Mouse (Mus musculus) heart, adult 9 months (tissue): ENCODE data around the gene Spata7.
"Not testable (repeated sequence)": the region's sequence is repeated elsewhere in the genome, so short reads cannot be mapped to it uniquely, and the experiment has no call there.

Source experiments
- DNase-seq, 2 experiments: peaks; one replicate each; pipeline ENCODE4 v3.0.0; 2022; ENCODE audit warnings: low spot score in 2 of 2

The Spata7 gene

DNA sequence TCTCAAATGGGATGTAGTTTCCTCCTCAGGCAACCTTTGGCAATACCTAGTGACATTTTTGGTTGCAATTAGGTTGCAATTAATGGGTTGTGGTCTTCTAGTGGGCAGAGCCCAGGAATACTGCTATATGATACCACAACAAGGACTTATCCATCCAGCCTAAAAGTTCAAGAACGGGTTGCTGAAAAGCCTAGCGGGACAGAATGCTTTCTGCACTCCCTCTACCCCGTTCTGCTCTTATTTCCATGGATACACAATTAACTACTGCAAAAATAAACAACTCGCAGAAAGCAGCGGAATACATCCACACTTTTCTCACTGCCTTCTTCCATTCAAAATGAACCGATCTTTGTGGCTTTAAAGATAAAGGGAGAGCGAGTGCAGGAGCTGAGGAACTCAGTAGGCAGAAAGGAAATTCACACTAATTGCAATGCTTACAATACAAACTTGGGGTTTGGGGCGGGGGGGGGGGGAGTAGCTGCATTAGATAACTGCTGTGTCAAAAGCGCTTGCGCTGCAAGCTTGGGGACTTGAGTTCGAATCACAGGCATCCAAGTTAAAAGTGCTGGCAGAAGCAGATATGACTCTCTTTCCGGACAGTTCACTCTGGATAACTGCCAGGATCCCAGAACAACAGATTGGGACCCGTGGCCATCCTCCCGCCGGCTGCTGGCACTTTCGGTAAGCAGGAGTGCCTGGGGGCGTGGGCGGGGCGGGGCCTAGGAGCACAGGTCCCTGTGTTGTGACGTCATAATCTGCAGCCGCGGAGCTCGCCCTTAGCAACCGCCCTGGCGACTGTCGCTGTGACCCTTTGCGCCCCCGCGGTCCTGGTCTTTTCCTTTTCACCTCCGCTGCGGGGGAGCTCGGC is at the start of gene Spata7:
TSS of gene Spata7 (plus strand) at position 766 of the 868 bp plus-strand sequence.
- peak; percentile 79 for DNase-seq

DNA sequence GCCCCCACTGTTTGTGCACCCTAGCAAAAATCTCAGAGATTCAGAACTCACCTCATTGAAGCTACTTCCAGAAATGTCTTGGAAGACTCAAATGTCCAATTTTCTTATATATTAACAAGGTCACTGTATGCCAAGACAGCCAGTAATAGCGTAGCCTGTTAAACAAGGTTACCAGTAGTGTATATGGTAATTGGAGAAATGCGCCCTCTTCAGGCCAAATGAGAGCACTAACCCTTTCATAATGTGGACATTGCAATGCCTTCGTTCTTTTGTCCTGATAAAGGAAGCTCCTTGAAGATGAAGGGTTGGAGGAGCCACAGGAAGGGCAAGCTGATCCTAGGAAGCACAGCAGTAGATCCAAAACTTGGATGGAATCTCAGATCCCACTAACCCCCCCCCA is 42.7 kb upstream of the Spata7 start:
- DNase-seq, result no peak

DNA sequence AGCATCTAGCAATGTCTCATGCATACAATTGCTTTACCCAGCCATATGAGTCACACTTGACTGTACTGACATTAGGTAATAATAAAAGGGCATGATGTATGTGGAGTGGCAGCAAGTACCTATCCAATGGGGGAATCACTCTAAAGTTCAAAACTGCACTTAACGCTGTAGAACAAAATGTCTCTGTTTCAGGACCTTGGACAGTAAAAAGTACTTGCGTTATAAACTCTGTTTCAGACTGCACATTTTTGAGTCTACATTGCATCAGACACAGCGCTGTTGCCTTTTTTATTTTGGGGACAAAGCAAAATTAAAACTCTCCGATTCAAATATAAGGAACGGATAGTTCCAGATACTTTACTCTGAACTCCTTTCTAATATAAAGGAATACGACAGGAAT is 39.4 kb upstream of the Spata7 start:
- no peak for DNase-seq

DNA sequence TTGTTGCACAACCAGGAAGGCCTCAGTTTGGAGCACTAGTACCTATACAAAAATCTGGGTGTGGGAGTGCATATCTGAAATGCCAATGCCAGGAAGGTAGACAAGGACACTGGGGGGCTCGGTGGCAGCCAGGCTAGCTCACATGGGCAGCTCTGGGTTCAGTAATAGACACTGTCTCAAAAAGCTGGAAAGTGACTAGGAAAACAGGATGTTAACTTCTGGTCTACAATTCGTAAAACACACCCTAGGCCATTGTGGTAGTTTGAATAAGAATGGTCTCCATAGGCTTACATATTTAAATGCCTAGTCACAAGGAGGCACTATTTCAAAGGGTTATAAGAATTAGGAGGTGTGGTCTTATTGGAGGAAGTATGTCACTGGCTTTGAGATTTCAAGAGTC is 36.9 kb upstream of the Spata7 start:
- no peak for DNase-seq

DNA sequence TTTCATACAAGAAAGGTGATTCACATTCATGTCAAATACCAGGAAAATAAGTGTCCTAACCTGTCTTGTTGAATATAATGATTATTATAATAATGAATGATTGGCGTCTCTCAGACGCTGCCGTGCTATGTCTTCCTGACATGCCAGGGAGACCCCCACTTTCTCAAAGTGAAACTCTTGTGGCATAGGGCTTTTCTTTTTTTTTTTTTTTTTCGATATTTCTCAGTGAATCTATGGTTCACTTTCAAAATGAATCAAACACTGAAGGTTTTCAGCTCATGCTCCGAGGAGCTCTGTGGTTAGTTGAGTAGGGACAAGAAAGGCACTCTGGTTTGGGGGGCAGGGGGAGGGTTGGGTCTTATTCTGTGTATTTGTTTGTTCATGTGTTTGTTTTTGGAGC is 27.1 kb upstream of the Spata7 start:
- DNase-seq, result no peak

DNA sequence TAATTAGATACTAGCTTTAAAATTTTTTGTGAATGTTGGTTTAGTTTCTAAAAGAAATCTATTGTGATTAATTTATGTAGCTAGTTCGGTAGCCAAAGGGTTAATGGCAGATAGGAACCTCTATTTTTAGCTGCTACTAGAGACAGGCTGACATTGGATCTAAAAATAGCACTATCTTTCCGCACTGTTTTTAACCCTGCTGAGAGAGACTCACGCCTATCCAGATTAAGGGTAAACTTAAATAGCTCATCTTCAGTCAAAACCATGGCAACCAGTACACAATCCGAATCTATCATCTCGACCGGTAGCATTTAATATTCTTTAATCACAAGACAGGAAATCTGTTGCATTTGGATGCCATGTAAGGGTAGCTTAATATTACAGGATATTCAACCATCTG is 25.8 kb upstream of the Spata7 start:
- DNase-seq, result peak in 1 of 2 experiments; percentile 7

DNA sequence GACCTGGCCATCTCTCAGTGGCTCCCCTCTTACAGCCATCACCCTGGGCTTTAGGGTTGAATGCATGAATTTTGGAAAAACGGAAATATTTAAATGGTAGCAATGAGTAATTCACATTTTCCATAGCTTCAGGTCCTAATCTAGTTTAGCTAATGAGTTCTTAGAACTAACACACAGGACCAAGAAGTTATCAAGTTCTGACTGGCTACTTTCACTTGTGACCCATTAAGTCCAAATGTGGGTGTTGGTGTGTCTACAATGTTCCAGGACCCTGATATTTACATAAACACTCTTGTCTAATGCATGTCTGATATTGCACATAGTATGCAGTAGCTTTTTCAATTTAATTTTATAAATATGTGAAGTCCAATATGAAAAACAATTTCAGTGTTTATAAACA is 22.7 kb upstream of the Spata7 start:
- no peak for DNase-seq

DNA sequence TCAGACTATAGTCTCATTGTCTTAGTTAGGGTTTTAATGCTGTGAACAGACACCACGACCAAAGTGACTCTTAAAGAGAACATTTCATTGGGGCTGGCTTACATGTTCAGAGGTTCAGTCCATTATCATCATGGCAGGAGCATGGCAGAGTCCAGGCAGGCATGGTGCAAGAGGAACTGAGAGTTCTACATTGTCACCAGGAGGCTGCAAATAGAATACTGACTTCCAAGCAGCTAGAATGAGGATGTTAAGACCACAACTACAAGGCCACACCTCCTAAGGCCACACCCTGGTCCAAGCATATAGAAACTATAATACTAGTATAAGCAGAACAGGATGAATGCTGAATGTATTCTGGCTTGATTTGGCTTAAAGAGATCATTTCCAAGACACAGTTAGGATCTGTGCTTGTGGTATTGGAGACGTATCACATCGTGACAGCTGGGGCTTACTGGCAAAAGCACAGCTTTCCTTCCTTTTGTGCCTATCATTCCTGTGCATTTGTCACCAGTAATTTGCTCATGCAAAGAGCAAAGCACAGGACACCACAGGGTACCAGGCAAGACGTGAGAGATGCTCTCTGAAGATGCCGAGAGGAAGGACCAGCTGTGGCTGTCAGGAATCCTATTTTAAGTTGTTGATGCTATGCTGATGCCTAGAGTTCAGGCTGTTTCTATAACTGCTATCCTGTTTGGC is 21.2 kb upstream of the Spata7 start:
- no peak for DNase-seq

DNA sequence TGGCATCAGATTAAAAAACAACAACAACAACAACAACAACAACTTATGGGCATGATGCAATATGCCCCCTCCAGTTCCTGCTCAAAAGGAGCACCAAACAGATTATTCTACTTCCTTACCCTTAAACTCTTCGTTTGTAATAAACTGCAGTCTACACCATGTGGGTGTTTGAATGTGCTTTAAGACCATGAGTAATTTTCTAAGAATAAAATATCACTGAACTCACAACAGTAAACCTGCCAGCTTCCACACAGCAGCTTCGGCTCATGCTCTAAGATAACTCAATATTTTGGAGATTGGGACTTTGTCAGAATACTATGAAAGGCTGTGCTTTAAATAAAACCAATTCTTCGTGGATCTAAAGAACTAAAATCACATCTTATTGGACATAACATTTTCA is 17.6 kb upstream of the Spata7 start:
- no peak for DNase-seq

DNA sequence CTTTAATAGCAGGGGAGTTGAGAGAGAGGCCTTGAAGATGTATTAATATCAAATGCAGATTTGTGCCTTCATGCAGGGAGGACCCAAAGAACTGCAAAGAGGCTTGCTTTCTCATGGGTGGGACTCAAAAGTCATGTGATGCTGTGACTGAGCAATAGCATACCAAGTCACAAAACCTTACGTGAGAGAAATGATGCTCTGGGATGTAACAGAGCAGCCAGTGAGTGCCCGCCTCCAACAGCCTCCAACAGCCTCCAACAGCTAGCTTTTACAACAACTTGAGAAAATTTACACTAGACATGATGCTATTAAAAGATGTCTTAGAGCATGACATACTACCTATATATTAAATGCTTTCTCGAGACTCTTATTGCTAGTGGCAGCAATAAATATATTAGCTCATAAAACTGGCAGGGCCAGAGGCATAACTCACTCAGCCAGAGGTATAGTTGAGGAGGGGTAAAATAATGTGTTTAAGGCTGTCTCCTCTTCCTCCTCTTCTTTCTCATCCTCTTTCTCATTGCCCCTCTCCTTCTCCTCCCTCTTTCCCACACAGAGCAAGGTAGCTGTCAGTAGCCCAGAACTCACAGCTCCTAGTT is 12.9 kb upstream of the Spata7 start:
- DNase-seq, result no peak

DNA sequence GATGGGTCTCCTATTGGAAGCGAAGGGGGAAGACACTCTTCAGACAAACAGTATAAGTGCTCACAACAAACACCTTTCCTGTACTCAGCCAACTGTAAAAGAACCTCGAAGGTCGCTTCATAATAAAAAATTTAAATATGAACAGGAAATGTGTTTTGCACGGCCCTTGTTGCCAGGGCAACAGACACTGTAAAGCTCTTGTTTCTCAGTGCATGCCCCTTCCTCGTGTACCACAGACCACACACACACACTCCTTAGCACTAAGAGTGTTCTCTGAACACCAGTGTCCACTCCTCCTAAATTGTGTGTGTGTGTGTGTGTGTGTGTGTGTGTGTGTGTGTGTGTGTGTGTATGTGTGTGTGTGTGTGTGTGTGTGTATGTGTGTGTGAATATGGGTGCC is 12.2 kb upstream of the Spata7 start:
- DNase-seq, result no peak

DNA sequence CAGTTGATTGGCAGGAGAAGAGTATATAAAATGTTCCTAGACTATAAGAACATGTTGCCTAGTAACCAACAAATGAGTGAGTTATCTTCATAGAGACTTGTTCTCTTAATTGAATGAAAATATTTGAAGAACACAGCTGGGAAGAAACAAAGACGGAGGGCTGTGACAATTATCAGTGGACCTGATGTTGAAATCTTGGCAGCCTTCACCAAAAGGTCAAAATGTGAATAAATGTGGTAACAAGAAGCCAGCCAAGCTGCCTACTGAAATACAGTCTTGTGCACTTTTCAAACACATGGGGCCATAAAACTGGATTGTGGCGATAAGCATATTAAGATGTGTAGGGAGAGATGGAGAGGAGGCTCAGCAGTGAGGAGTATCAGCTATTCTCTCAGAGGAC is 8.5 kb upstream of the Spata7 start:
- DNase-seq, result no peak

DNA sequence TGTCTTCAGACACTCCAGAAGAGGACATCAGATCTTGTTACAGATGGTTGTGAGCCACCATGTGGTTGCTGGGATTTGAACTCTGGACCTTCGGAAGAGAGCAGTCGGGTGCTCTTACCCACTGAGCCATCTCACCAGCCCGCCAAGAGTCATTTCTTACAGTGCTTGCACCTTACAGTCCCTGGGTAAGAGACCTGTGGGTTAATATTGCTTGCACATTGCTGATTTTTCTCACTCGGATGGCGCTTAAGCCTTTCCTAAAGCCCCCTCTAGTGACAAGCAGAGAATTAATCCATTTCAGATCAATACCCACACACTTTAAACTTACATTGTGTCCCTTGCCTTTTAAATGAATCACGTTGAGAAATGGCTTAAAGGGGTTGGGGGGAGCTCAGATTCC is 7.0 kb upstream of the Spata7 start:
- not testable (repeated sequence) for DNase-seq

DNA sequence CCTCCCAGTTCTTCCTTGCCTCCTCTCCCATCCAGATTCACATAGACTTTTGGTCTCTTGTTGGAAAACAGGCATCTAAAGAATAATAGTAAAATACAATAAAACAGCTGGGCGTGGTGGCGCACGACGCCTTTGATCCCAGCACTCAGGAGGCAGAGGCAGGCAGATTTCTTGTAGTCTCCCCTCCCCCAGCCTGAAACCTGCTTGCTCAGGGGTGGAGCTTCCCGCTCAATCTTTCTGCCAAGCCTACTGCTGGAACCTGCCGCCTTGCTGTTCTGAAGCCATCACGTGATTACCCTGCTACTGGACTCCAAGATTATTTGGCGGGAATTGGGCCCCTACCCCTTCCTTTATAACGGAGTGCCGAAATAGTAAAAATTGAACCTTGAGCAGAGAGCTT is 4.7 kb upstream of the Spata7 start:
- not testable (repeated sequence) for DNase-seq

DNA sequence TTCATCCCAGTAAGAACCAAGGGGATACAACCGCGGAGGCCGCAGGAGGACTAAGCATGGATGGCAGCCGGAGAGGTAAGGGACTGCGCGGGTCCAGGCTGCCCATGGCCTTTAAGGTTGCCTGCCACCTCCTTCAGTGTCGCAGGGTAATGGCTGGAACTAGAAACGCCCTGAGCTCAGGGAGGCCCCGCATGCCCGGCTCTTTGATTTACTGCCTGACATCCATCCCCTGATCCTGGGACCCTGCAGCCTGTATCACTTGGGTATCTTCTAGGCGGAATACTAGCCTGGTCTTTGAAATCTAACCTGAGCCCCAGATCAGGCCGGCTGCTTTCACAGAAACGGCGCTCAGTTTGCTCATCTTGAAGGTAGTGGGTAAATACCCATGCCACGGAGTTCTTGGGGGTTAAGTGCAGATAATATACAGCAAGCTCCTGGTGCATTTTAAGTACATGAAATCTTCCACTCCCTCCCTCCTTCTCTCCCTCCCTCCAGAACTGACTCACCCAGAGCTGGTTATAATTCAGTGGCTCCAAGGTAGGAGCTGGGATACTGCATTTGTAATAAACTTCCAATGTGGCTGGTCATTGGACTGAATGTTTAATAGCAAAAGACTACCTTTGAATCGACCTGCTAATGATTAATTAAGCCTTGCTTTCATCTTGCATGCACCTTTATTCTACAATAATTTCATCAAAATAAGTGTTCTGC is 458 bp downstream of the Spata7 start:
- DNase-seq, result no peak

DNA sequence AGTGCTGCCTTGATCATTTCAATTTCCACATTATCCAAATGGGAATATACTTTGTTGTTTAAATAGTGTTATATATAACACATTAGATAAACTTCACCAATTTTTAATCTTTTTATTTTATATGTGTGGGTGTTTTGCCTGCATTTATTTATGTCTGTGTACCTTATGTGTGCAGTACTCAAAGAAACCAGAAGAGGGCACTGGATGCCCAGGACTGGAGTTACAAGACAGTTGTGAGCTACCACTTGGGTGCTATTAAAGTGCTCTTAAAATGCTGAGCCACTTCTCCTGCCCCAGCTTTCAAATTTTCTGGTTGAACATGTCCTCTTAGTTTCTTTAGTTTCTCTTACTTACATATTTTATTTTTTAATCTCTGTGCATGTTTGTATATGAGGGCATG is 16.9 kb downstream of the Spata7 start:
- no peak for DNase-seq

DNA sequence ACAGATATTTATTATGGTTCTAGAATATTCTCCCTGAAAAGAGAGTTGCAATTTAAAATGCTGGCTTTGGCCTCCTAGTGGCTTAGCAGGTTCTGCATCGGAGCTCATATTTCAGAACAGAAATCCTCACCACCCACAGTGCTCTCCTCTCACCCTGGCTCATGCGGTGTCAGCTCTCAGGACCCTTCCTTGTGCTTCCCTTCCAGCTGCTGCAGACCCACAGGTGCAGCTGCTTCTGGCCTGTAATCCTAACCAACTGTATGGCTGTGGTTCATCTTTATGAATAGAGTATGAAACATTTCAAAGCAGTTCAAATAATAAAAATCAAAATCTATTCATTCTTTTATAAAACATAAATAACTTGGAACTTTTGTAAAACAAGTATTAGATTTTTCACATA is 28.9 kb downstream of the Spata7 start:
- no peak for DNase-seq

DNA sequence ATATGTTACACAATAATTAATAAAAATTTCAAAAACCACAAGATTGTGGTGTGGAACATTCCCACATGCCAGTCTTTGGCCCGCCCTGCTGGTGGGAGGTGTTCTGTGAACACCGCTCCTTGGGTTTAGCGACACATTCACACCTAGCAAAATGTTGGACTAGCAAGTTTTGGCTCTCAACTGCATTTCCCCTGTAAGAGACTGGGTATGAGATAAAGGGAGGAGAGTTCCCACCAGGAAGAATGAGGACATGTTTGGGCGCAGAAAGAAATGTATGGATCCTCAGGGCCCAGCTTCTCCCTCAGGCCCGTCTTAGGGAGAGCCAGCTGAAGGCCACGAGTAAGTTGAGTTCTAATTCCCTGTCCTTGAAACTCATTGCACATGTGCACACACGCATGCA is 34.7 kb downstream of the Spata7 start:
- no peak for DNase-seq

DNA sequence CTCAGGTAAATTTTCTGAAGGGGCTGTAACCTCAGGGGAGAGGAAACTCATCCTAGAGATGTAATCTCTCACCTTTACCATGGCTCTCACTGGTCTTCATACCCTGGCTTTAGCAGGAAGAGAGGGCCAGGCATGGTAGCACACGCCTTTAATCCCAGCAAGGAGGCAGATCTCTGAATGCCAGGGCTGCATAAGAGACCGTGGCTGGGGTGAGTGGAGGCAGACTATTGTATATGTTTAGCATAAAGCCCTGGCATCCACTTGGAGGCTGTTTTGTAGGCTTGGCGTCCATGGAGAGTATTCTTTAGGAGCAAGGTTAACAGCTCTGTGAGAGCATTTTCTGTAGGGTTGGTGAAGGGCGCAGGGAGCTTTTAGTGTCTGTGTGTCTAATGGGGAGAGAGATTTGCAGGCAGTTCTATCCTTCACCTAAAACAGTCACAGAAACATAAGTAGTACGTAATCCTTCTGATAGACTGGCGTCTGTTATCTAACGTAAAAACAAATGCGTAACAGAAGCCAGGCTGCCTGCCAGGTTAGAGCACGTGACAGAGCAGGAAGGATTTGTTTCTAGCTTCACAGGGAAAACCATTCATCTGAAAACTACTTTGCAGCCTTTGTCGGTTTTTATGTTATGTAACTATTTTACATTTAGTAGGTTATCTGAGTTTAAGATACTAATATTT is 40.3 kb downstream of the Spata7 start:
- peak; percentile 60 to 72 for DNase-seq

DNA sequence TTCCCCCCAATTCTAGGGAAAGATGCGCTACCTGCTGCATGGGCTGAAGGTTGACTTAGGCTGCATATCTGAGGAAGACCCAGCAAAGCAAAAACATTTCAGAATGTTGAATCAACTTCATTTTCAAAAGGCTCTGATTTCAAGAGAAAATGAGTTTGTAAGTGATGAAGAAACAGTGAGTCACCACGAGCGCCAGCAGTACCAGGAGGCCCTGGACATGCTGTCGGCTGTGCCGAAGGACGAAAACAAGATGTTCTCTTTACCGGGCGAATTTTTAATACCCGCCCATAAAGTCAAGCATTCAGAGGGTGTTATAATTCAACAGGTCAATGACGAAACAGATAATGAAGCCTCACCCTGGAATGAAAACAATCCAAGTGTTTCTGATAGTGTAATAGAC is 41.1 kb downstream of the Spata7 start:
- DNase-seq, result no peak

DNA sequence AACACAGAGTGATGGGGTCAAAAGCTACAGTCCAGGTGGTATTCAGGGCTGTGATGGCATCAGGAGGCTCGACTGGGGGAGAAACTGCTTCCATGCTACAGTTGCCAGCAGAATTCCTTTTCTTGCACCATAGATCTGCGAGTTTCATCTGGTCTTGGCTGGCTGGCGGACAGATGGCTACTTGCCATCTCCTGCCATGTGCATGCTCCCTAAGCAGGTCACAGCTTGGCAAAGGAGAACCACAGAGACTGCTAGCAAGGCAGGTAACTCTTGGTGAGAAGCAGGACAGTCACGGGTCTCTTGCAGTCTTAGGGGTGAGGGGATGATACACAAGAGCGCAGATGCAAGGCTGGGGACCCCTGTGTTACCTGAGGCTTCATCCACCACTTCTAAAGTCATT is 41.9 kb downstream of the Spata7 start:
- DNase-seq, result no peak

DNA sequence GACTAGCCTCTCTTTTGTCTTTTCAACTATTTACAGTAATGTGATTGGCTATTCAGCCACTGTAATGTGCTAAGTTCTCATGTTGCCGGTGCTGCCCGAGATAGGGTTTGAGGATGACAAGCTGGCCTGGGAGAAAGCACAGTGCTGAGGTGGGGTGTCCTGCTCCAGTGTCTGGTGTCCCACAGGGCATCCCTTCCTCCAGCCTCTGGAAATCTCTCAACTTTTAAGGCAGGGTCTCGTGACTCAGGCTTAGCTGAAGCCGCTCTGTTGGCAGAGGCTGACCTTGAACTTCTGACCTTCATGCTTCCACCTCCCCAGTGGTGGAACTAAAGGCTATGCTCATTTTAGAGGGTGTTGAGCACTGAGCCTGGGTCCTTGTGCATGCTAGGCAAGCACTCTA is 42.5 kb downstream of the Spata7 start:
- no peak for DNase-seq
